Mouse (Mus musculus) myocyte (in vitro differentiated cells): ENCODE measurements around the gene Plekha4.

ENCODE experiments used
- MYOG ChIP-seq, 3 experiments: IDR thresholded peaks; one replicate each; pipeline ENCODE4 v1.6.1; 2011; ENCODE audit warnings: control low read depth in 2 of 3, low read depth in 2 of 3, mild to moderate bottlenecking in 2 of 3; ENCODE audit not compliant: insufficient read length in 2 of 3, control insufficient read depth in 1 of 3, insufficient read depth in 1 of 3
- POLR2A ChIP-seq: IDR thresholded peaks from one replicate; pipeline ENCODE4 v1.6.1; 2011; ENCODE audit warnings: low read depth, mild to moderate bottlenecking, control low read depth, moderate library complexity; ENCODE audit not compliant: insufficient read length

- TF ChIP-seq POLR2A (no peak), MYOG (IDR thresholded peaks at IDR 0.05; ENCODE audit: control insufficient read depth in 1 of 3, insufficient read depth in 1 of 3, insufficient read length in 2 of 3, low read depth in 2 of 3) (no peak)
Observed at GRCm38 (mm10) chr7:45498427-45498826, 27.7 kb upstream of the Plekha4 start.
